Mouse (Mus musculus) thymus, adult 2 months (tissue): Measurements from ENCODE around the gene Klhl7.

Experiments used
- CTCF ChIP-seq: fragments of 200-500 bp; IDR thresholded peaks from 2 replicates; pipeline ENCODE4 v1.5.1; 2012; ENCODE audit warnings: mild to moderate bottlenecking, control low read depth, low read length, moderate library complexity, borderline replicate concordance; ENCODE audit not compliant: control insufficient read depth, poor library complexity, insufficient read depth; ENCODE audit errors: extremely low read depth
- POLR2A ChIP-seq: fragments of 200-500 bp; IDR thresholded peaks from 2 replicates; pipeline ENCODE4 v1.6.1; 2012; ENCODE audit warnings: mild to moderate bottlenecking, low read length, control low read depth, moderate library complexity; ENCODE audit not compliant: control insufficient read depth, poor library complexity, insufficient read depth; ENCODE audit errors: extremely low read depth

DNA sequence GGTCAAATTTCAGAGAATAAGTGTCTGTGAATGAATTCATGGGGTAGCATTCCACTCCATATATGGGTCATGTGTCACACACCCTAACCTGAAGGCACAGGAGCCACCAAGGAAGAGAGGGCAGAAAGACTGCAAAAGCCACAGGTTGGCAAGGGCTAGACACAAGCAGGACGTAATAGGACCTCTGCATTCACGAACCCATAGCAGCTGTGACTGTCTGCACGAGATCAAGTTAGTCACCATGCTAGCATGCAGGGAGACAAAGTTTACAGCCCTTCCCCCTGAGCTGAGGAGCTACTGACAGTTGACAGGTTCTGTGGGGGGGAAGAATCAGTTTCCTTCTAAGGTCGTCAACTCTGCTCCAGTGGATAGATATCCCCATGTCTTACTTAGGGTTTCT, 36.9 kb upstream of the Klhl7 start:
- no peak for TF ChIP-seq CTCF
- no peak for TF ChIP-seq POLR2A
